ENCODE assay signal across 8 mouse cellular contexts in the genomic region with DNA sequence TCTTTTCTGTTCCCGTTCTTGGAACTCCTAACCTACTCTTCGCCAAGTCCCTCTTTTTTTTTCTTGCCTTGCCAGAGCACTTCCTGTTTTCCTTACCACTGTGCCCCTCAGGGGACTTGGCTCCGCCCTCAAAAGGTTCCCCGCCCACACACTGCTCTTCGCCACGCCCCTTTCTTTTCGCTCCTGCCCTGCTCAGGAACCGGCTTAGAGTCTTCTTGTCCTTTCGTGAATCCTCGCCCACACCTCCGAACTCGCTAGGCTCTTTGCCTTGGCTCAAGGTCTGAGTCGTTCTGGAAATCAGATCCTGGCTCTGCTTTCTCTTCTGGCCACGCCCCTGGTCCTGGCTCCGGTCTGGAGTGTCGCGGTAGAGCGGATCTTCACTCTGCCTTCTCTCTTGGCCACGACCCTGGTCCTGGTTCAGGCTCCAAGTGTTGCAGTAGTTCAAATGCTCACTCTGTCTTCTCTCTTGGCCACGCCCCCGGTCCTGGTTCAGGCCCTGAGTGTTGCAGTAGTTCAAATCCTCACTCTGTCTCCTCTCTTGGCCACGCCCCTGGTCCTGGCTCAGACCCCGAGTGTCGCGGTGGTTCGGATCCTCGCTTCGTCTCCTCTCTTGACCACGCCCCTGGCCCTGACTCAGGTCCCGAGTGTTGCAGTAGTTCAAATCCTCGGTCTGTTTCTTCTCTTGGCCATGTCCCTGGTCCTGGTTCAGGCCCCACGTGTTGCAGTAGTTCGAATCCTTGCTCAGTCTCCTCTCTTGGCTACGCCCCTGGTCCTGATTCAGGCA. TPM values are rescaled to one million over a fixed set of nuclear protein-coding genes. Genes with fewer than 3 reads are reported as not detected.
DNase-seq lines count a peak whose midpoint lies in the region; ATAC-seq and TF ChIP-seq lines count a peak whose summit lies in the region.

No protein-coding gene starts in this region.

- H3K27me3 ChIP-seq in MEL (ENCODE audit: control insufficient read depth in 1 of 2, insufficient read depth in 2 of 2, low read length in 2 of 2), result no peaks in the 10 kb centered on the region
- peaks cover 8% of the 10 kb centered on the region; the same call in 1 of the 2 replicates for H3K27me3 ChIP-seq in forebrain, embryonic 15.5 days
- no peaks in the 10 kb centered on the region for H3K27me3 ChIP-seq in lung, postnatal 0 days (replicated peaks; ENCODE audit: insufficient read depth, low read length)

- TF ChIP-seq RAD21 in MEL (IDR thresholded peaks at IDR 0.05; ENCODE audit: low read depth, low read length), result no peak

- H3K4me3 ChIP-seq in MEL (ENCODE audit: control insufficient read depth in 1 of 2, insufficient read depth in 1 of 2, low read depth in 2 of 2, low read length in 2 of 2), result peak overlapping the region; percentile 52 to 59
- peak overlapping the region; percentile 33 for H3K4me3 ChIP-seq in forebrain, embryonic 15.5 days
- peak overlapping the region; percentile 27 for H3K4me3 ChIP-seq in lung, postnatal 0 days (ENCODE audit: low read depth, low read length)

- WGBS in forebrain, embryonic 15.5 days, result 7% methylated on average over 34 of the region's 34 CpGs
- 6% methylated on average over 34 of the region's 34 CpGs for WGBS in lung, postnatal 0 days

- DNase-seq in MEL (ENCODE audit: low read depth, low spot score), result peak; percentile 95
- DNase-seq in cerebellum, adult 11-12 months, result peak; percentile 59
- peak; percentile 86 to 87 for DNase-seq in heart, postnatal 36 days
- DNase-seq in layer of hippocampus, adult 8-10 months (ENCODE audit: low spot score in 2 of 2), result peak; percentile 34 to 47
- DNase-seq in lung, postnatal 0 days (ENCODE audit: low spot score), result peak; percentile 96
- DNase-seq in ovary, postnatal 10 days (ENCODE audit: low spot score), result peak; percentile 68
- DNase-seq in urinary bladder, adult 18-20 months (ENCODE audit: low spot score in 2 of 2), result peak; percentile 86 to 87

- H3K36me3 ChIP-seq in MEL (ENCODE audit: control insufficient read depth in 1 of 2, insufficient read depth in 2 of 2, low read length in 2 of 2), result peaks cover 0 to 2% of the 10 kb centered on the region in 2 experiments; a peak in 2 of 4 replicates
- H3K36me3 ChIP-seq in forebrain, embryonic 15.5 days, result no peaks in the 10 kb centered on the region
- H3K36me3 ChIP-seq in lung, postnatal 0 days (ENCODE audit: insufficient read depth, low read length), result no peaks in the 10 kb centered on the region

- H3K4me2 ChIP-seq in forebrain, embryonic 15.5 days (replicated peaks), result peak overlapping the region; percentile 38
- H3K4me2 ChIP-seq in lung, postnatal 0 days (replicated peaks; ENCODE audit: low read depth, low read length), result peak overlapping the region; percentile 49

- peak overlapping the region; percentile 94 for H3K27ac ChIP-seq in MEL (ENCODE audit: control insufficient read depth, low read depth, low read length)
- no peak overlapping the region for H3K27ac ChIP-seq in forebrain, embryonic 15.5 days (replicated peaks)
- peak overlapping the region; percentile 88 for H3K27ac ChIP-seq in lung, postnatal 0 days (ENCODE audit: low read length)

- intact Hi-C loops in heart, postnatal 36 days (cut with DNase I), result no loop called here

- no peak for TF ChIP-seq CTCF in MEL (IDR thresholded peaks at IDR 0.05 in 2 of 3, conservative IDR thresholded peaks at IDR 0.05 in 1 of 3; ENCODE audit: control insufficient read depth in 1 of 3, insufficient read depth in 1 of 3, low read depth in 2 of 3, low read length in 3 of 3, poor library complexity in 1 of 3, severe bottlenecking in 1 of 3)
- no peak for TF ChIP-seq CTCF in lung, postnatal 0 days (IDR thresholded peaks at IDR 0.05)

- peaks cover under 1 to 1% of the 10 kb centered on the region in 2 experiments; a peak in 3 of 4 replicates for H3K4me1 ChIP-seq in MEL (ENCODE audit: control insufficient read depth in 1 of 2, insufficient read depth in 2 of 2, low read length in 2 of 2)
- H3K4me1 ChIP-seq in forebrain, embryonic 15.5 days, result peaks cover 15% of the 10 kb centered on the region
- no peaks in the 10 kb centered on the region for H3K4me1 ChIP-seq in lung, postnatal 0 days (ENCODE audit: insufficient read depth, low read depth, low read length)

- ATAC-seq in forebrain, embryonic 15.5 days (replicated peaks), result 0 out of 2 replicates have a peak, but pooled peaks have one; percentile 42
- ATAC-seq in lung, postnatal 0 days, result peak; percentile 91

- TF ChIP-seq EP300 in MEL (IDR thresholded peaks at IDR 0.05; ENCODE audit: low read depth in 1 of 2, low read length in 2 of 2), result no peak
- no peak for TF ChIP-seq EP300 in lung, postnatal 0 days (IDR thresholded peaks at IDR 0.05)

- no peaks in the 10 kb centered on the region for H3K79me2 ChIP-seq in MEL (ENCODE audit: control insufficient read depth, insufficient read depth, low read length, poor library complexity)

- no peak for TF ChIP-seq POLR2A in MEL (IDR thresholded peaks at IDR 0.05; ENCODE audit: control insufficient read depth in 1 of 2, insufficient read depth in 1 of 2, low read depth in 1 of 2, low read length in 2 of 2, poor library complexity in 1 of 2)

- H3K9ac ChIP-seq in MEL (ENCODE audit: control insufficient read depth, low read depth, low read length, poor library complexity, severe bottlenecking), result peak overlapping the region; percentile 48
- H3K9ac ChIP-seq in forebrain, embryonic 15.5 days (replicated peaks), result no peak overlapping the region
- peak overlapping the region; percentile 32; the same call in 1 of the 2 replicates for H3K9ac ChIP-seq in lung, postnatal 0 days (replicated peaks; ENCODE audit: low read depth)

- H3K9me3 ChIP-seq in MEL (replicated peaks; ENCODE audit: insufficient read depth, low read length), result no peaks in the 10 kb centered on the region
- no peaks in the 10 kb centered on the region for H3K9me3 ChIP-seq in forebrain, embryonic 15.5 days
- H3K9me3 ChIP-seq in lung, postnatal 0 days (ENCODE audit: low read length), result no peaks in the 10 kb centered on the region

TF ChIP-seq in MEL, 35 proteins besides CTCF, POLR2A, EP300 and RAD21 (continues in another document):
- TF ChIP-seq CHD1 (IDR thresholded peaks at IDR 0.05; ENCODE audit: low read depth, low read length) (no peak), E2F4 (IDR thresholded peaks at IDR 0.05; ENCODE audit: borderline replicate concordance, low read depth, low read length) (no peak), HCFC1 (IDR thresholded peaks at IDR 0.05; ENCODE audit: low read depth, low read length) (0 out of 2 replicates have a peak, but pooled peaks have one; percentile 40), MAZ (IDR thresholded peaks at IDR 0.05; ENCODE audit: low read depth, low read length) (peak; percentile 67; the same call in 1 of the 2 replicates), POLR2AphosphoS2 (IDR thresholded peaks at IDR 0.05; ENCODE audit: low read length) (no peak), MXI1 (IDR thresholded peaks at IDR 0.05; ENCODE audit: low read depth, low read length) (peak; percentile 74; the same call in 1 of the 2 replicates), MYB (IDR thresholded peaks at IDR 0.05; ENCODE audit: low read depth, low read length) (no peak), JUND (IDR thresholded peaks at IDR 0.05; ENCODE audit: low read depth, low read length) (no peak)

RNA-seq across cellular contexts. Expression of gene Catsperg1, which starts 2.2 kb away (rescaled TPM):
- total RNA-seq in MEL (2012; rRNA removed), result 0.20 and 0.23 TPM in 2 replicates
- under 1 TPM in 1 of 2 experiments, not detected in 1; 0.31 TPM for polyA plus RNA-seq in MEL (2012; ENCODE audit: insufficient read depth in 1 of 2, insufficient read length in 2 of 2, low read depth in 1 of 2, low replicate concordance in 2 of 2, missing spikeins in 1 of 2)
- polyA plus RNA-seq in forebrain, embryonic 15.5 days (2015; fragmentation: Nextera tagmentation; extraction: Ambion mirVana), result 1.8 and 2.1 TPM in 2 replicates
- under 1 TPM; 0.31 to 0.51 TPM for total RNA-seq in heart, postnatal 36 days (2021)
- total RNA-seq in layer of hippocampus, adult 8-10 months (2022), result 1 to 10 TPM; 1.5 to 3.1 (median 2.1) TPM
- polyA plus RNA-seq in lung, postnatal 0 days (2015; fragmentation: Nextera tagmentation; extraction: Ambion mirVana), result 0.81 and 1.00 TPM in 2 replicates

RNA-seq across cellular contexts. Expression of gene Kcnk6, which starts 20.7 kb away (rescaled TPM):
- total RNA-seq in MEL (2012; rRNA removed), result 1.4 and 2.0 TPM in 2 replicates
- 1 to 10 TPM in 1 of 2 experiments, not detected in 1; 5.2 TPM for polyA plus RNA-seq in MEL (2012; ENCODE audit: insufficient read depth in 1 of 2, insufficient read length in 2 of 2, low read depth in 1 of 2, low replicate concordance in 2 of 2, missing spikeins in 1 of 2)
- 0.28 and 0.83 TPM in 2 replicates for polyA plus RNA-seq in forebrain, embryonic 15.5 days (2015; fragmentation: Nextera tagmentation; extraction: Ambion mirVana)
- 1 to 10 TPM; 2.8 to 3.2 TPM for total RNA-seq in heart, postnatal 36 days (2021)
- 1 to 10 TPM; 2.1 to 5.2 (median 3.2) TPM for total RNA-seq in layer of hippocampus, adult 8-10 months (2022)
- polyA plus RNA-seq in lung, postnatal 0 days (2015; fragmentation: Nextera tagmentation; extraction: Ambion mirVana), result 2.2 and 2.4 TPM in 2 replicates

RNA-seq across cellular contexts. Expression of gene Yif1b, which starts 26.5 kb away (rescaled TPM):
- 88.6 and 94.8 TPM in 2 replicates for total RNA-seq in MEL (2012; rRNA removed)
- 100 to 1,000 TPM in 1 of 2 experiments, not detected in 1; 143 TPM for polyA plus RNA-seq in MEL (2012; ENCODE audit: insufficient read depth in 1 of 2, insufficient read length in 2 of 2, low read depth in 1 of 2, low replicate concordance in 2 of 2, missing spikeins in 1 of 2)
- 76.2 and 78.7 TPM in 2 replicates for polyA plus RNA-seq in forebrain, embryonic 15.5 days (2015; fragmentation: Nextera tagmentation; extraction: Ambion mirVana)
- total RNA-seq in heart, postnatal 36 days (2021), result 10 to 100 TPM; 69.1 to 73.8 TPM
- total RNA-seq in layer of hippocampus, adult 8-10 months (2022), result 10 to 100 TPM; 43.8 to 51.5 (median 49.0) TPM
- 93.9 and 96.2 TPM in 2 replicates for polyA plus RNA-seq in lung, postnatal 0 days (2015; fragmentation: Nextera tagmentation; extraction: Ambion mirVana)

RNA-seq across cellular contexts. Expression of gene Psmd8, which starts 31.1 kb away (rescaled TPM):
- total RNA-seq in MEL (2012; rRNA removed), result 159 and 169 TPM in 2 replicates
- polyA plus RNA-seq in MEL (2012; ENCODE audit: insufficient read depth in 1 of 2, insufficient read length in 2 of 2, low read depth in 1 of 2, low replicate concordance in 2 of 2, missing spikeins in 1 of 2), result 100 to 1,000 TPM in 1 of 2 experiments, not detected in 1; 196 TPM
- 269 and 274 TPM in 2 replicates for polyA plus RNA-seq in forebrain, embryonic 15.5 days (2015; fragmentation: Nextera tagmentation; extraction: Ambion mirVana)
- total RNA-seq in heart, postnatal 36 days (2021), result 100 to 1,000 TPM; 130 to 132 TPM
- total RNA-seq in layer of hippocampus, adult 8-10 months (2022), result 100 to 1,000 TPM; 116 to 137 (median 132) TPM
- polyA plus RNA-seq in lung, postnatal 0 days (2015; fragmentation: Nextera tagmentation; extraction: Ambion mirVana), result 234 and 250 TPM in 2 replicates

RNA-seq across cellular contexts. Expression of gene 2200002D01Rik, which starts 36.7 kb away (rescaled TPM):
- 3.8 and 5.4 TPM in 2 replicates for total RNA-seq in MEL (2012; rRNA removed)
- under 1 TPM in 1 of 2 experiments, not detected in 1; 0.85 TPM for polyA plus RNA-seq in MEL (2012; ENCODE audit: insufficient read depth in 1 of 2, insufficient read length in 2 of 2, low read depth in 1 of 2, low replicate concordance in 2 of 2, missing spikeins in 1 of 2)
- 0.95 TPM in 1 of 2 replicates, not detected in the other for polyA plus RNA-seq in forebrain, embryonic 15.5 days (2015; fragmentation: Nextera tagmentation; extraction: Ambion mirVana)
- total RNA-seq in heart, postnatal 36 days (2021), result 1 to 10 TPM; 1.9 to 2.0 TPM
- 1 to 10 TPM in 1 of 4 experiments, under 1 TPM in 2, not detected in 1; 0.52 to 1.2 (median 0.92) TPM for total RNA-seq in layer of hippocampus, adult 8-10 months (2022)
- 123 and 134 TPM in 2 replicates for polyA plus RNA-seq in lung, postnatal 0 days (2015; fragmentation: Nextera tagmentation; extraction: Ambion mirVana)

Comparison
In these comparisons a context has a peak if more than half of its experiments do, and no peak if none do; other contexts are left out.
1. DNase-seq: peak in every context shown above with its lines; median percentile 96 in lung, postnatal 0 days; 95 in MEL; 86 in heart, postnatal 36 days; 86 in urinary bladder, adult 18-20 months; 68 in ovary, postnatal 10 days; 59 in cerebellum, adult 11-12 months; 40 in layer of hippocampus, adult 8-10 months.